Mouse (Mus musculus): ENCODE results near the gene Sigirr. TPM values are rescaled to one million over a fixed set of nuclear protein-coding genes. Genes with fewer than 3 reads are reported as not detected.
A peak's percentile ranks its signal among the peaks of the same experiment; 100 is the strongest.

Gene Sigirr
- polyA plus RNA-seq, 1 experiment, result 41.8 TPM

GRCm38 (mm10) chr7:141052421-141052820 lies 48.0 kb downstream of the Sigirr start:
- peaks cover 54% of the 10 kb centered on the region for H3K4me1 ChIP-seq
- TF ChIP-seq GATA1 (IDR thresholded peaks at IDR 0.05; ENCODE audit: borderline replicate concordance, low read length), result no peak
- H3K4me3 ChIP-seq (replicated peaks), result no peak overlapping the region
- peaks cover 4% of the 10 kb centered on the region for H3K36me3 ChIP-seq (replicated peaks; ENCODE audit: low read length)
- H3K27me3 ChIP-seq (replicated peaks), result peaks cover 3% of the 10 kb centered on the region
- H3K9me3 ChIP-seq, result peaks cover 12% of the 10 kb centered on the region

- Histone ChIP-seq H3K4me1 (peaks cover 54% of the 10 kb centered on the region), H3K9me3 (peaks cover 12% of the 10 kb centered on the region), H3K27me3 (replicated peaks) (peaks cover 3% of the 10 kb centered on the region), H3K4me3 (replicated peaks) (no peak overlapping the region), H3K36me3 (replicated peaks; ENCODE audit: low read length) (peaks cover 4% of the 10 kb centered on the region)
- TF ChIP-seq GATA1 (IDR thresholded peaks at IDR 0.05; ENCODE audit: borderline replicate concordance, low read length), result no peak
- TF ChIP-seq FLI1 (IDR thresholded peaks at IDR 0.05; ENCODE audit: low read length), result no peak
Measured at GRCm38 (mm10) chr7:141052016-141052415, 48.4 kb downstream of the Sigirr start.

- H3K4me1 ChIP-seq, result peaks cover 54% of the 10 kb centered on the region
- peaks cover 4% of the 10 kb centered on the region for H3K36me3 ChIP-seq (replicated peaks; ENCODE audit: low read length)
- H3K9me3 ChIP-seq, result peaks cover 8% of the 10 kb centered on the region
- H3K4me3 ChIP-seq (replicated peaks), result no peak overlapping the region
- peaks cover 3% of the 10 kb centered on the region for H3K27me3 ChIP-seq (replicated peaks)
- TF ChIP-seq FLI1 (IDR thresholded peaks at IDR 0.05; ENCODE audit: low read length) (no peak), GATA1 (IDR thresholded peaks at IDR 0.05; ENCODE audit: borderline replicate concordance, low read length) (no peak)
Measured at GRCm38 (mm10) chr7:141051060-141051685, 49.2 kb downstream of the Sigirr start.

GRCm38 (mm10) chr7:141049326-141049725 lies 51.0 kb downstream of the Sigirr start:
- TF ChIP-seq GATA1 (IDR thresholded peaks at IDR 0.05; ENCODE audit: borderline replicate concordance, low read length) (no peak), FLI1 (IDR thresholded peaks at IDR 0.05; ENCODE audit: low read length) (no peak)
- Histone ChIP-seq H3K4me1 (peaks cover 66% of the 10 kb centered on the region), H3K27me3 (replicated peaks) (peaks cover under 1% of the 10 kb centered on the region), H3K36me3 (replicated peaks; ENCODE audit: low read length) (no peaks in the 10 kb centered on the region), H3K9me3 (no peaks in the 10 kb centered on the region), H3K4me3 (replicated peaks) (peak overlapping the region; percentile 9)

- no peaks in the 10 kb centered on the region for H3K36me3 ChIP-seq (replicated peaks; ENCODE audit: low read length)
- no peaks in the 10 kb centered on the region for H3K27me3 ChIP-seq (replicated peaks)
- TF ChIP-seq GATA1 (IDR thresholded peaks at IDR 0.05; ENCODE audit: borderline replicate concordance, low read length) (no peak; the same call in 2 of the 3 replicates), FLI1 (IDR thresholded peaks at IDR 0.05; ENCODE audit: low read length) (no peak)
- H3K4me3 ChIP-seq (replicated peaks), result peak overlapping the region; percentile 92
- H3K9me3 ChIP-seq, result no peaks in the 10 kb centered on the region
- H3K4me1 ChIP-seq, result peaks cover 70% of the 10 kb centered on the region
Measured at GRCm38 (mm10) chr7:141048226-141049218, 51.9 kb downstream of the Sigirr start.

GRCm38 (mm10) chr7:141047581-141048225 lies 52.7 kb downstream of the Sigirr start:
- peaks cover 73% of the 10 kb centered on the region for H3K4me1 ChIP-seq
- H3K27me3 ChIP-seq (replicated peaks), result no peaks in the 10 kb centered on the region
- no peaks in the 10 kb centered on the region for H3K9me3 ChIP-seq
- TF ChIP-seq GATA1 (IDR thresholded peaks at IDR 0.05; ENCODE audit: borderline replicate concordance, low read length) (no peak), FLI1 (IDR thresholded peaks at IDR 0.05; ENCODE audit: low read length) (no peak)
- H3K36me3 ChIP-seq (replicated peaks; ENCODE audit: low read length), result no peaks in the 10 kb centered on the region
- H3K4me3 ChIP-seq (replicated peaks), result peak overlapping the region; percentile 92

- Histone ChIP-seq H3K9me3 (no peaks in the 10 kb centered on the region), H3K4me3 (replicated peaks) (peak overlapping the region; percentile 92), H3K36me3 (replicated peaks; ENCODE audit: low read length) (no peaks in the 10 kb centered on the region), H3K27me3 (replicated peaks) (no peaks in the 10 kb centered on the region), H3K4me1 (peaks cover 76% of the 10 kb centered on the region)
- TF ChIP-seq GATA1 (IDR thresholded peaks at IDR 0.05; ENCODE audit: borderline replicate concordance, low read length), result peak; percentile 98
- TF ChIP-seq FLI1 (IDR thresholded peaks at IDR 0.05; ENCODE audit: low read length), result no peak
Measured at GRCm38 (mm10) chr7:141046931-141047580, 53.3 kb downstream of the Sigirr start.

GRCm38 (mm10) chr7:141042539-141042938 lies 57.8 kb downstream of the Sigirr start:
- H3K4me3 ChIP-seq (replicated peaks), result no peak overlapping the region
- H3K9me3 ChIP-seq, result peaks cover 7% of the 10 kb centered on the region; the same call in 1 of the 2 replicates
- no peaks in the 10 kb centered on the region for H3K27me3 ChIP-seq (replicated peaks)
- peaks cover 4% of the 10 kb centered on the region for H3K36me3 ChIP-seq (replicated peaks; ENCODE audit: low read length)
- H3K4me1 ChIP-seq, result peaks cover 86% of the 10 kb centered on the region
- no peak for TF ChIP-seq FLI1 (IDR thresholded peaks at IDR 0.05; ENCODE audit: low read length)
- TF ChIP-seq GATA1 (IDR thresholded peaks at IDR 0.05; ENCODE audit: borderline replicate concordance, low read length), result no peak

GRCm38 (mm10) chr7:141041661-141042060 lies 58.7 kb downstream of the Sigirr start:
- no peak for TF ChIP-seq FLI1 (IDR thresholded peaks at IDR 0.05; ENCODE audit: low read length)
- TF ChIP-seq GATA1 (IDR thresholded peaks at IDR 0.05; ENCODE audit: borderline replicate concordance, low read length), result no peak
- peaks cover 77% of the 10 kb centered on the region for H3K4me1 ChIP-seq

More at GRCm38 (mm10) chr7:141041661-141042060, 58.7 kb downstream of the Sigirr start:
- Histone ChIP-seq H3K36me3 (replicated peaks; ENCODE audit: low read length) (peaks cover 4% of the 10 kb centered on the region), H3K27me3 (replicated peaks) (no peaks in the 10 kb centered on the region), H3K9me3 (peaks cover 7% of the 10 kb centered on the region; the same call in 1 of the 2 replicates), H3K4me3 (replicated peaks) (no peak overlapping the region)

Other genes starting within 250 kb of the Sigirr start
- gene Gm45785, start 244.2 kb downstream of the Sigirr start, polyA plus RNA-seq (2012; ENCODE audit: insufficient read depth, low replicate concordance), result not detected in 2 replicates
- 57.2 and 112 TPM in 2 replicates for gene Ric8a, start 243.6 kb downstream of the Sigirr start, polyA plus RNA-seq (2012; ENCODE audit: insufficient read depth, low replicate concordance)
- 4.0 and 23.4 TPM in 2 replicates for gene Bet1l, start 243.0 kb downstream of the Sigirr start, polyA plus RNA-seq (2012; ENCODE audit: insufficient read depth, low replicate concordance)
- 16.6 and 130 TPM in 2 replicates for gene Psmd13, start 218.6 kb downstream of the Sigirr start, polyA plus RNA-seq (2012; ENCODE audit: insufficient read depth, low replicate concordance)
- gene Sirt3, start 218.3 kb downstream of the Sigirr start, polyA plus RNA-seq (2012; ENCODE audit: insufficient read depth, low replicate concordance), result 25.1 and 60.6 TPM in 2 replicates
- not detected in 2 replicates for gene Cox8b, start 200.1 kb downstream of the Sigirr start, polyA plus RNA-seq (2012; ENCODE audit: insufficient read depth, low replicate concordance)
- gene Nlrp6, start 179.7 kb downstream of the Sigirr start, polyA plus RNA-seq (2012; ENCODE audit: insufficient read depth, low replicate concordance), result 18.0 and 21.3 TPM in 2 replicates
- 6.6 and 7.4 TPM in 2 replicates for gene Pgghg, start 159.2 kb downstream of the Sigirr start, polyA plus RNA-seq (2012; ENCODE audit: insufficient read depth, low replicate concordance)
- gene Ifitm5, start 150.3 kb downstream of the Sigirr start, polyA plus RNA-seq (2012; ENCODE audit: insufficient read depth, low replicate concordance), result not detected in 2 replicates
- not detected in 2 replicates for gene Gm45717, start 144.6 kb downstream of the Sigirr start, polyA plus RNA-seq (2012; ENCODE audit: insufficient read depth, low replicate concordance)
- gene Ifitm2, start 144.6 kb downstream of the Sigirr start, polyA plus RNA-seq (2012; ENCODE audit: insufficient read depth, low replicate concordance), result 93.8 and 722 TPM in 2 replicates
- gene Ifitm1, start 133.4 kb downstream of the Sigirr start, polyA plus RNA-seq (2012; ENCODE audit: insufficient read depth, low replicate concordance), result 27.5 and 76.2 TPM in 2 replicates
- gene Ifitm3, start 89.8 kb downstream of the Sigirr start, polyA plus RNA-seq (2012; ENCODE audit: insufficient read depth, low replicate concordance), result 28.6 and 151 TPM in 2 replicates
- gene Ifitm6, start 82.6 kb downstream of the Sigirr start, polyA plus RNA-seq (2012; ENCODE audit: insufficient read depth, low replicate concordance), result 0.91 TPM in 1 of 2 replicates, not detected in the other
- not detected in 2 replicates for gene Gm17387, start 71.4 kb downstream of the Sigirr start, polyA plus RNA-seq (2012; ENCODE audit: insufficient read depth, low replicate concordance)
- gene B4galnt4, start 39.5 kb downstream of the Sigirr start, polyA plus RNA-seq (2012; ENCODE audit: insufficient read depth, low replicate concordance), result 11.5 and 17.3 TPM in 2 replicates
- 2.5 and 3.0 TPM in 2 replicates for gene Pkp3, start 22.4 kb downstream of the Sigirr start, polyA plus RNA-seq (2012; ENCODE audit: insufficient read depth, low replicate concordance)
- gene Ano9, start 17.2 kb upstream of the Sigirr start, polyA plus RNA-seq (2012; ENCODE audit: insufficient read depth, low replicate concordance), result not detected in 2 replicates
- gene Ptdss2, start 21.8 kb upstream of the Sigirr start, polyA plus RNA-seq (2012; ENCODE audit: insufficient read depth, low replicate concordance), result 32.9 and 81.5 TPM in 2 replicates
- gene Rnh1, start 72.3 kb upstream of the Sigirr start, polyA plus RNA-seq (2012; ENCODE audit: insufficient read depth, low replicate concordance), result 26.5 and 43.0 TPM in 2 replicates
- gene Hras, start 93.4 kb upstream of the Sigirr start, polyA plus RNA-seq (2012; ENCODE audit: insufficient read depth, low replicate concordance), result 51.3 and 84.0 TPM in 2 replicates
- gene Lrrc56, start 93.6 kb upstream of the Sigirr start, polyA plus RNA-seq (2012; ENCODE audit: insufficient read depth, low replicate concordance), result 12.2 and 18.5 TPM in 2 replicates
- 0.57 TPM in 1 of 2 replicates, not detected in the other for gene Lmntd2, start 113.5 kb upstream of the Sigirr start, polyA plus RNA-seq (2012; ENCODE audit: insufficient read depth, low replicate concordance)
- gene Rassf7, start 115.3 kb upstream of the Sigirr start, polyA plus RNA-seq (2012; ENCODE audit: insufficient read depth, low replicate concordance), result 3.6 and 11.1 TPM in 2 replicates
- gene Phrf1, start 128.2 kb upstream of the Sigirr start, polyA plus RNA-seq (2012; ENCODE audit: insufficient read depth, low replicate concordance), result 82.9 and 114 TPM in 2 replicates
- 154 and 188 TPM in 2 replicates for gene Irf7, start 165.9 kb upstream of the Sigirr start, polyA plus RNA-seq (2012; ENCODE audit: insufficient read depth, low replicate concordance)
- not detected in 2 replicates for gene Cdhr5, start 176.2 kb upstream of the Sigirr start, polyA plus RNA-seq (2012; ENCODE audit: insufficient read depth, low replicate concordance)
- not detected in 2 replicates for gene Sct, start 178.6 kb upstream of the Sigirr start, polyA plus RNA-seq (2012; ENCODE audit: insufficient read depth, low replicate concordance)
- gene Drd4, start 191.4 kb upstream of the Sigirr start, polyA plus RNA-seq (2012; ENCODE audit: insufficient read depth, low replicate concordance), result 0.04 TPM in 1 of 2 replicates, not detected in the other
- gene Deaf1, start 227.1 kb upstream of the Sigirr start, polyA plus RNA-seq (2012; ENCODE audit: insufficient read depth, low replicate concordance), result 52.9 and 121 TPM in 2 replicates
- 12.3 and 27.1 TPM in 2 replicates for gene Tmem80, start 227.2 kb upstream of the Sigirr start, polyA plus RNA-seq (2012; ENCODE audit: insufficient read depth, low replicate concordance)
- 0.10 TPM in 1 of 2 replicates, not detected in the other for gene Eps8l2, start 238.3 kb upstream of the Sigirr start, polyA plus RNA-seq (2012; ENCODE audit: insufficient read depth, low replicate concordance)